Mouse (Mus musculus) MEL (cell line): ENCODE results near the gene Myl10. TPM values are rescaled to one million over a fixed set of nuclear protein-coding genes. Genes with fewer than 3 reads are reported as not detected.

Experiments
- DNase-seq: peaks from one replicate; pipeline ENCODE4 v3.0.0; 2011; ENCODE audit warnings: low read depth, low spot score
- H3K27ac ChIP-seq: 2 replicates; pipeline ENCODE4 v1.5.1; 2012; ENCODE audit warnings: low read depth, mild to moderate bottlenecking, control low read depth, low read length, moderate library complexity; ENCODE audit not compliant: control insufficient read depth
- H3K27me3 ChIP-seq, 2 experiments: fragments of 150-350 bp in 1 of 2; sonication (generic) in 1 of 2; 2 replicates each; pipeline ENCODE4 v1.6.1; 2012; ENCODE audit warnings: low read length in 2 of 2, mild to moderate bottlenecking in 2 of 2, improper control_type of control experiment in 1 of 2, moderate library complexity in 1 of 2; ENCODE audit not compliant: insufficient read depth in 2 of 2, control insufficient read depth in 1 of 2
- H3K36me3 ChIP-seq, 2 experiments: 2 replicates each; pipeline ENCODE4 v1.6.1; 2012 to 2014; ENCODE audit warnings: low read length in 2 of 2, improper control_type of control experiment in 1 of 2, inconsistent platforms in 1 of 2, mild to moderate bottlenecking in 1 of 2; ENCODE audit not compliant: insufficient read depth in 2 of 2, control insufficient read depth in 1 of 2
- H3K4me1 ChIP-seq, 2 experiments: fragments of 150-350 bp in 1 of 2; sonication (generic) in 1 of 2; 2 replicates each; pipeline ENCODE4 v1.6.1; 2012; ENCODE audit warnings: low read length in 2 of 2, improper control_type of control experiment in 1 of 2, mild to moderate bottlenecking in 1 of 2; ENCODE audit not compliant: insufficient read depth in 2 of 2, control insufficient read depth in 1 of 2
- H3K4me3 ChIP-seq, 2 experiments: fragments of 150-350 bp in 1 of 2; sonication (generic) in 1 of 2; 2 replicates each; pipeline ENCODE4 v1.5.1; 2012; ENCODE audit warnings: low read depth in 2 of 2, low read length in 2 of 2, mild to moderate bottlenecking in 2 of 2, moderate library complexity in 2 of 2, control low read depth in 1 of 2, improper control_type of control experiment in 1 of 2; ENCODE audit not compliant: control insufficient read depth in 1 of 2, insufficient read depth in 1 of 2
- H3K79me2 ChIP-seq: 2 replicates; pipeline ENCODE4 v1.6.1; 2012; ENCODE audit warnings: mild to moderate bottlenecking, low read length, moderate library complexity; ENCODE audit not compliant: control insufficient read depth, poor library complexity, insufficient read depth
- H3K9ac ChIP-seq: 2 replicates; pipeline ENCODE4 v1.6.1; 2012; ENCODE audit warnings: low read depth, mild to moderate bottlenecking, control low read depth, low read length, moderate library complexity; ENCODE audit not compliant: control insufficient read depth, poor library complexity, severe bottlenecking
- H3K9me3 ChIP-seq: fragments of 150-350 bp; sonication (generic); replicated peaks from 2 replicates; pipeline ENCODE4 v1.6.1; 2012; ENCODE audit warnings: mild to moderate bottlenecking, low read length, improper control_type of control experiment, moderate library complexity; ENCODE audit not compliant: insufficient read depth
- BHLHE40 ChIP-seq: IDR thresholded peaks from 2 replicates; pipeline ENCODE4 v1.6.1; 2012; ENCODE audit warnings: low read depth, mild to moderate bottlenecking, inconsistent platforms, low read length, improper control_type of control experiment, borderline replicate concordance
- CTCF ChIP-seq, 3 experiments: IDR thresholded peaks in 2 of 3; conservative IDR thresholded peaks in 1 of 3; 2 replicates each; pipeline ENCODE4 v1.5.1; 2011 to 2012; ENCODE audit warnings: low read length in 3 of 3, low read depth in 2 of 3, mild to moderate bottlenecking in 2 of 3, improper control_type of control experiment in 1 of 3, inconsistent platforms in 1 of 3, mixed read lengths in 1 of 3, moderate library complexity in 1 of 3; ENCODE audit not compliant: control insufficient read depth in 1 of 3, insufficient read depth in 1 of 3, poor library complexity in 1 of 3, severe bottlenecking in 1 of 3
- E2F4 ChIP-seq: IDR thresholded peaks from 2 replicates; pipeline ENCODE4 v1.6.1; 2011; ENCODE audit warnings: low read depth, low read length, improper control_type of control experiment, borderline replicate concordance
- ELF1 ChIP-seq: IDR thresholded peaks from 2 replicates; pipeline ENCODE4 v1.6.1; 2014; ENCODE audit warnings: low read depth, mild to moderate bottlenecking, inconsistent platforms, low read length, improper control_type of control experiment, moderate library complexity
- EP300 ChIP-seq, 2 experiments: IDR thresholded peaks; 2 replicates each; pipeline ENCODE4 v1.6.1; 2011; ENCODE audit warnings: improper control_type of control experiment in 2 of 2, low read length in 2 of 2, low read depth in 1 of 2, mild to moderate bottlenecking in 1 of 2
- GATA1 ChIP-seq: IDR thresholded peaks from 2 replicates; pipeline ENCODE4 v1.6.1; 2011; ENCODE audit warnings: low read depth, low read length, improper control_type of control experiment
- HCFC1 ChIP-seq: IDR thresholded peaks from 2 replicates; pipeline ENCODE4 v1.6.1; 2012; ENCODE audit warnings: low read depth, mild to moderate bottlenecking, inconsistent platforms, low read length, improper control_type of control experiment, moderate library complexity
- JUND ChIP-seq: IDR thresholded peaks from 2 replicates; pipeline ENCODE4 v1.6.1; 2011; ENCODE audit warnings: low read depth, mild to moderate bottlenecking, improper control_type of control experiment, low read length
- MAZ ChIP-seq: IDR thresholded peaks from 2 replicates; pipeline ENCODE4 v1.6.1; 2012; ENCODE audit warnings: low read depth, mild to moderate bottlenecking, inconsistent platforms, low read length, improper control_type of control experiment
- MEF2A ChIP-seq: IDR thresholded peaks from 2 replicates; pipeline ENCODE4 v1.6.1; 2014; ENCODE audit warnings: low read depth, mild to moderate bottlenecking, inconsistent platforms, low read length, improper control_type of control experiment; ENCODE audit not compliant: poor library complexity, insufficient replicate concordance, severe bottlenecking; ENCODE audit errors: extremely low read depth
- MXI1 ChIP-seq: IDR thresholded peaks from 2 replicates; pipeline ENCODE4 v1.6.1; 2011; ENCODE audit warnings: mild to moderate bottlenecking, low read depth, low read length, improper control_type of control experiment
- MYB ChIP-seq: IDR thresholded peaks from 2 replicates; pipeline ENCODE4 v1.6.1; 2011; ENCODE audit warnings: mild to moderate bottlenecking, low read depth, low read length, improper control_type of control experiment
- NELFE ChIP-seq: IDR thresholded peaks from 2 replicates; pipeline ENCODE4 v1.6.1; 2011; ENCODE audit warnings: low read depth, low read length, improper control_type of control experiment
- POLR2A ChIP-seq, 2 experiments: IDR thresholded peaks; 2 replicates each; pipeline ENCODE4 v1.6.1; 2011 to 2012; ENCODE audit warnings: low read length in 2 of 2, mild to moderate bottlenecking in 2 of 2, control low read depth in 1 of 2, improper control_type of control experiment in 1 of 2, low read depth in 1 of 2, moderate library complexity in 1 of 2; ENCODE audit not compliant: control insufficient read depth in 1 of 2, insufficient read depth in 1 of 2, poor library complexity in 1 of 2
- POLR2AphosphoS5 ChIP-seq: IDR thresholded peaks from 2 replicates; pipeline ENCODE4 v1.6.1; 2012; ENCODE audit warnings: low read depth, borderline replicate concordance, mild to moderate bottlenecking, inconsistent platforms, low read length, moderate library complexity, mixed read lengths
- RAD21 ChIP-seq: IDR thresholded peaks from 2 replicates; pipeline ENCODE4 v1.6.1; 2011; ENCODE audit warnings: mild to moderate bottlenecking, low read depth, low read length, improper control_type of control experiment
- RCOR1 ChIP-seq: IDR thresholded peaks from 2 replicates; pipeline ENCODE4 v1.6.1; 2012; ENCODE audit warnings: low read depth, mild to moderate bottlenecking, inconsistent platforms, low read length, improper control_type of control experiment
- SIN3A ChIP-seq: IDR thresholded peaks from 2 replicates; pipeline ENCODE4 v1.6.1; 2012; ENCODE audit warnings: low read length, improper control_type of control experiment, inconsistent platforms
- SMC3 ChIP-seq: IDR thresholded peaks from 2 replicates; pipeline ENCODE4 v1.6.1; 2011; ENCODE audit warnings: low read depth, low read length, improper control_type of control experiment
- TBP ChIP-seq: IDR thresholded peaks from 2 replicates; pipeline ENCODE4 v1.8.0; 2011; ENCODE audit warnings: low read depth, low read length, improper control_type of control experiment
- TCF12 ChIP-seq: IDR thresholded peaks from 2 replicates; pipeline ENCODE4 v1.6.1; 2014; ENCODE audit warnings: low read depth, mild to moderate bottlenecking, inconsistent platforms, low read length, improper control_type of control experiment, moderate library complexity
- USF1 ChIP-seq: IDR thresholded peaks from 2 replicates; pipeline ENCODE4 v1.6.1; 2014; ENCODE audit warnings: low read depth, mild to moderate bottlenecking, inconsistent platforms, low read length, improper control_type of control experiment, moderate library complexity
- ZC3H11A ChIP-seq: IDR thresholded peaks from 2 replicates; pipeline ENCODE4 v1.6.1; 2012; ENCODE audit warnings: low read depth, mild to moderate bottlenecking, inconsistent platforms, low read length, improper control_type of control experiment
- ZKSCAN1 ChIP-seq: IDR thresholded peaks from 2 replicates; pipeline ENCODE4 v1.6.1; 2012; ENCODE audit warnings: low read depth, mild to moderate bottlenecking, inconsistent platforms, low read length, improper control_type of control experiment, moderate library complexity
- ZNF384 ChIP-seq: IDR thresholded peaks from 2 replicates; pipeline ENCODE4 v1.6.1; 2012; ENCODE audit warnings: low read depth, mild to moderate bottlenecking, inconsistent platforms, low read length, improper control_type of control experiment
- polyA plus RNA-seq, 2 experiments: library from polyadenylated mRNA; stranded (reverse) in 1 of 2; unstranded in 1 of 2; fragments of >175 nt in 1 of 2; fragments of >200 nt in 1 of 2; gene quantifications; 2 replicates each; pipeline versions ENCODE4 v1.2.1 to v1.2.4; 2012; ENCODE audit warnings: low replicate concordance in 2 of 2, low read depth in 1 of 2; ENCODE audit not compliant: insufficient read length in 2 of 2, insufficient read depth in 1 of 2, missing spikeins in 1 of 2
- total RNA-seq: library from RNA; depleted of rRNA; stranded (reverse); fragments of 300-350 nt; gene quantifications from 2 replicates; pipeline ENCODE4 v1.2.3, GENCODE M21; 2012; rRNA removed

The Myl10 gene
- total RNA-seq (0.42 and 0.52 TPM in 2 replicates), polyA plus RNA-seq (under 1 TPM in 1 of 2 experiments, not detected in 1; 0.11 TPM)

GRCm38 (mm10) chr5:136692784-136693183, at the start of gene Myl10:
TSS of gene Myl10 (plus strand) at chr5:136693146.
- no peaks in the 10 kb centered on the region for H3K36me3 ChIP-seq
- no peak within 1 kb of the TSS for H3K4me3 ChIP-seq
- H3K9ac ChIP-seq, result no peak within 1 kb of the TSS
- no peaks in the 10 kb centered on the region for H3K4me1 ChIP-seq
- no peak for DNase-seq
- H3K79me2 ChIP-seq, result no peaks in the 10 kb centered on the region
- H3K9me3 ChIP-seq, result no peaks in the 10 kb centered on the region
- TF ChIP-seq USF1 (no peak), RAD21 (no peak), ELF1 (no peak), ZNF384 (no peak), RCOR1 (no peak), MXI1 (no peak), MAZ (no peak), NELFE (no peak), ZKSCAN1 (no peak), POLR2A (IDR thresholded peaks at IDR 0.05; ENCODE audit: control insufficient read depth in 1 of 2, insufficient read depth in 1 of 2, low read depth in 1 of 2, low read length in 2 of 2, poor library complexity in 1 of 2) (no peak), CTCF (IDR thresholded peaks at IDR 0.05 in 2 of 3, conservative IDR thresholded peaks at IDR 0.05 in 1 of 3; ENCODE audit: control insufficient read depth in 1 of 3, insufficient read depth in 1 of 3, low read depth in 2 of 3, low read length in 3 of 3, poor library complexity in 1 of 3, severe bottlenecking in 1 of 3) (no peak), EP300 (IDR thresholded peaks at IDR 0.05; ENCODE audit: low read depth in 1 of 2, low read length in 2 of 2) (no peak), JUND (no peak), BHLHE40 (no peak), SIN3A (no peak), E2F4 (no peak)
- no peaks in the 10 kb centered on the region; a peak in 1 of 4 replicates for H3K27me3 ChIP-seq
- H3K27ac ChIP-seq, result no peak within 1 kb of the TSS

- H3K9ac ChIP-seq, result no peak overlapping the region
- TF ChIP-seq SMC3, result no peak
- no peak for TF ChIP-seq MEF2A
- TF ChIP-seq ZC3H11A, result no peak
- TF ChIP-seq TBP, result no peak
- TF ChIP-seq GATA1, result peak; percentile 44; the same call in 1 of the 2 replicates
- TF ChIP-seq ZKSCAN1, result peak; percentile 92
- TF ChIP-seq TCF12, result no peak
- TF ChIP-seq POLR2AphosphoS5, result no peak
- no peak for TF ChIP-seq MYB
- 0 out of 2 replicates have a peak, but pooled peaks have one; percentile 24 for TF ChIP-seq HCFC1
- DNase-seq, result peak; percentile 71
- H3K4me1 ChIP-seq, result peaks cover 0 to 12% of the 10 kb centered on the region in 2 experiments; a peak in 2 of 4 replicates
- H3K9me3 ChIP-seq, result no peaks in the 10 kb centered on the region
- no peak overlapping the region for H3K27ac ChIP-seq
- H3K79me2 ChIP-seq, result no peaks in the 10 kb centered on the region
- H3K4me3 ChIP-seq, result no peak overlapping the region
- H3K36me3 ChIP-seq, result no peaks in the 10 kb centered on the region
- H3K27me3 ChIP-seq, result no peaks in the 10 kb centered on the region
Observed at GRCm38 (mm10) chr5:136646731-136647328, 46.1 kb upstream of the Myl10 start.
